ENCODE assay signal across 10 mouse cellular contexts in genomic region chr19:28559400-28559799, GRCm38 (mm10).
"Had no signal": no experiment of that assay in that cellular context is flagged by ENCODE, and none has a peak within 500 bp of the region (broad histone marks: within the 10 kb centered on the region; RNA-seq: fewer than 3 reads in every experiment).

No protein-coding gene starts in this region.

- H3K4me2 ChIP-seq: limb, embryonic 15.5 days; liver, embryonic 12.5 days; midbrain, embryonic 11.5 days; stomach, embryonic 15.5 days had no signal

- H3K4me3 ChIP-seq: limb, embryonic 15.5 days; liver, embryonic 12.5 days; stomach, embryonic 15.5 days had no signal

- DNase-seq: layer of hippocampus, adult 9-11 months; layer of hippocampus, postnatal 36 days; right cerebral cortex, postnatal 14 days; thymus, postnatal 4 days had no signal

- H3K27ac ChIP-seq: liver, embryonic 12.5 days; stomach, embryonic 15.5 days had no signal

- ATAC-seq: liver, embryonic 12.5 days; midbrain, embryonic 16.5 days had no signal

- H3K9ac ChIP-seq: limb, embryonic 15.5 days; liver, embryonic 12.5 days; lung, embryonic 14.5 days; stomach, embryonic 15.5 days had no signal

- H3K4me1 ChIP-seq: liver, embryonic 12.5 days had no signal

- H3K36me3 ChIP-seq: limb, embryonic 15.5 days; liver, embryonic 12.5 days; stomach, embryonic 15.5 days had no signal

- H3K27me3 ChIP-seq: limb, embryonic 15.5 days; liver, embryonic 12.5 days; stomach, embryonic 15.5 days had no signal

- H3K9me3 ChIP-seq: limb, embryonic 15.5 days; liver, embryonic 12.5 days; stomach, embryonic 15.5 days had no signal
